Mouse (Mus musculus): ENCODE results near the gene Ssbp3. TPM values are rescaled to one million over a fixed set of nuclear protein-coding genes. Genes with fewer than 3 reads are reported as not detected.

The Ssbp3 gene
- total RNA-seq, 2 experiments from 2014 or later: 27.5 to 37.9 TPM

DNA sequence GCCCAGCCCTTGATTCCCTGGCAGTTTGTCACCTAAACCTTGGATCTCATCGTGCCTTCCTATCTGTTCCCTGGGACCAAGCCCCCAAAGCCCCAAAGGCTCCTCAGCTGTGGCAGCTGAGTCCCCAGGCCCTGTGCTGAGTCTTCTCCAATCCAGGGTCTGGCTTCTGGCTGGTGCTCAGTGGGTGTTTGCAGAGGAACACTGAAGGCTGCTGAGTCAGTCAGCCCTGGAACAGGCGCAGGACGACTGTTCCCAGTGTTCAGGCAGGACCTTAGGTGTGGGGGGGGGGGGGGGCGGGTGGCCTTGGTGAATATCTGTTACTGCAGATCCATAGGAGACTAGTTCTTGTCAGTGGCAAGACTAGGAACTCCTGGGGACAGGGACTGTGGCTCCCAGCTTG is 141.4 kb downstream of the Ssbp3 start:
- DNase-seq: peak in 1 of 2 experiments; percentile 14

DNA sequence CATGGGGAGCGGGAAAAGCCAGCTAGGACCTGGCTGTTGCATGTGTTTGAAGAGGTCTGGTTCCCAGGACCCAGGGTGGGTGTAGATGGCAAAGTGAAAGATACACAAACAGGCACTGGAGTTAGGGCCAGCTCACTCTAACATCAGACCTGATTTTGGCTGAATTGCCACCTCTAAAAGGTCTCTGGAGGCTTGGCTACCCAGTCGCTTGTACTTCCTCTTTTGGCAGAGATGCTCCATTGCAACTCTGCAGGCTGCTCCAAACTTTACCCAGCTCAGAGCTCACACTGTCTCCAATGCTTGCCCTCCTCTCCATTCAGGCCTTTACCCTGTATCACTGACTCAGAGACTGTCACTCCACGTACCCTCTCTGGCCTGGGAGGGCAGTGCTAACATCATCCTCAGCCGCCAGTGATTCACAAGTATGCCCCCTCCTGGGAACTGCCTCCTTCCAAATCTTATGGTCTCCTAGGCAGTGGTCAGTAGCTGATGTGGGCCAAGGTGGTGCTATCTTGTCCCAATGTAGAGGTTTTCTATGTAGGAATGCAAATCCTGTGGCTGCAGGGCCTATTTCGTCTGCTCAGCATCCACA is 142.6 kb downstream of the Ssbp3 start:
- no peak for DNase-seq

DNA sequence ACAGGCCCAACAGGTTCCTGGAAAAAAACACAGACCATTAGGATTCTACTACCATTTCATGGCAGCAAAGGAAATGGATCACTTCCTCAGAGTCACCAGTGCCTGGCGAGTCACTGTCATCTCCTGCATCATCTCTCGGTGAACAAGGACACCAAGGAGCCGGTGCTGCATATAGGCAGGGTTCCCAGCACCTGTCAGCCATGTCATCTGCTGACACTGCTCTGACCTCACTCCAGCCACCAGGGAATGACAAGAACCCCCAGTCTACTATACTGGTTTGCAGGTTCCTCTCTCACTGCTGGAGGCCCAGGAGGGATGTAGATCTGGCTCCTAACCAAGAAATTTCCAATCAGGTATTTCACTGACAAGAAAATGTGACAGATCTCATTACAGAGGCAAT is 145.6 kb downstream of the Ssbp3 start:
- DNase-seq: no peak

DNA sequence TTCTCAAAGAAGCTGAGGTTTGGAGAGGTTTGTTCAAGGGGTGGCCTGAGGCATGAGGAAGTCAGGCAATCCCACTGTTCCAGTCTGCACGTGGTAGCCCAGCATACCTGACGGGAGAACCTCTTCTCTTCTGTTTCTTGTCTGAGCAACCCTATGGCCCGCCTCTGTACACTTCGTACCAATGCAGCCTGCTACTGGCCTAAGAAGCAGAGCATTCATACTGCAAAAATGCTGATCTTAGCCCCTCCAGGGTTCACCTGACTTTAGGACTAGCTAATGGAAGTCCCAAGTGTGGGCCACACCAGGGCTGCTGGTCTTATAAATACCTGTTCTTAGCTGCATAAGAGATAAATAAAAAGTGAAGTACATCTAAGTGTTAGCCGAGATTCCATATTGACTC is 147.8 kb downstream of the Ssbp3 start:
- no peak for DNase-seq

DNA sequence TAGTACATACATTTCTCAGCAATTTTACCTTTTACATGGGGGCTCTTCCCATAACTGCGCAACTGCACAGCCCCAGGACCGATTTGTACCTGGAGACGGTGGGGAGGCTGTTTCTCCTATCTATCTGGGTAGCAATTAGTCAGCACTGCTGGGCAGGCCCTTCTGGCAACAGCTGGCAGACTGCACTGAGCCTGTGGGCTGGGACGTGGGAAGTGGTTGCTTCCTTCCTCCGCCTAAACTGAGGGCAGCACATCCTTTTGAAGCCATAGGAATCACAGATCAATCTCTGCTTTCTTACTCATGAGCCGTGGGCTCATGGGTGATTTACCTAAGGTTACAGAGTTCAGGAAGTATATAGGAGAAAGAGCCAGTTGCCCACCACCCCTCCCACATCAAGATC is 148.3 kb downstream of the Ssbp3 start:
- DNase-seq: no peak

DNA sequence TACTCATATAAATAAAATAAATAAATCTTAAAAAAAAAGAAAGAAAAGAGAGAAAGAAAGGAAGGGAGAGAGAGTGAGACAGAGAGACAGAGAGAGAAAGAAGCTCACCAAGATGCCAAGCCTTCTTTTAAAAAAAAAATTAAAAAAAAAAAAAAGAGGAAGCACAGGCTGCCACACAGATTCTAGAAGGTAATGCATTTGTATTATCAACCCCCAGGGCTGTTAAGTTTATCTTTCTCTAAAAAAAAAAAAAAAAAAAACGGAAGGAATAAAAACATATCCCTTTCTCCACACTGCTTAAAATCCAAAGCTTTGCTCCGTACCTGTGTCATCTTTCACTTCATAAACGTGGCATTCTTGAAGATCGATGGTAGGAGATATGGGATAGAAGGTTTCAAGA is 151.1 kb downstream of the Ssbp3 start:
- DNase-seq: no peak

DNA sequence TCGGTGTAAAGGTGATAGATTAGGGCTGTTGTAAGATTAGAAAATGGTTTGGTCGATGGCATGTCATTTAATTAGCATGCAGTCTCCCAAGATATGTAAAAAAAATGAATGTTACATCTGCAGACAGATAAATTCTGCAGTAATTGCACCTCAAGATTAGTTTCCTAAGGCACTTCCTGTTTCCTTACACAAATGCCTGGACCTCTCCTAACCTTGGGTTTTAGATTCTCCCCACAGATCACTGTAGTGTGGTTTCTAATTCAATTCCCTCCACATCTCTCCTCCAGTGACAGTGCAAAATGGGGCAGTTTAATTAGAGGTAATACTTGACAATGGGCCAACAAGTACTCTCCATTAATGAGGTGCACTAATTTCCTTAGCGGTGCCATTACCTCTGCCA is 152.7 kb downstream of the Ssbp3 start:
- no peak for DNase-seq

DNA sequence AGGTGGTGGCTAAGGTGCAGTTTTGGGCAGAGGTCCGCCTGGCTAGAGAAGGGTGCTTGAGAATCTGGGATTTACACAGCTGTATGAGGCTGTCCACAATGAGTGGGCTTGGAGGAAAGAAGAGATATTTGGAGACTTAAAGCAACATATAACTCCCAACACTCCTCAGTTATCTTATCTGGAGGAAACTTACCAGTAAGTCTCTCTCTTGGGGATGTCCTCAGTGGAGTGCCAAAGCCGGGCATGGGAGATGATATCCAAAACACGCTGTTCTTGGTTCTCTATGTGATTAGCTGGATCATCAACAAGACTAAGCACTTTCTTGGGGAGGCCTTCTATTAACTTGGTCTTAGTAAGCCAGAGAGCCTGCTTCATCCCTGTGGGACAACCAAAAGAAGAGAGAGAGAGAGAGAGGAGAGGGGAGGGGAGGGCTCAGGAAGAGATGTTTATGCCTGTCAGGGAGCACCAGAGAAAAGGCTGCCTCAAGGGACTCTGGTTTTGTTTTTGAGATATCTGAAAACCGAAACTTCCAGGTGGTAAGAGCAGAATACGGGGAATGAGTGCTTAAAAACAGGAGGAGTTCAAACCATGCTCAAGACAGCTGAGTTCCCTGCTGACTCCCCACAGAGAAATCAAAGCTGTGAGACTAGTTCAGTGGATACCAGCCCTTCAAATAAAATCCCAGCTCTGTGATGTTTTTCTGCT is 154.0 kb downstream of the Ssbp3 start:
- no peak for DNase-seq

DNA sequence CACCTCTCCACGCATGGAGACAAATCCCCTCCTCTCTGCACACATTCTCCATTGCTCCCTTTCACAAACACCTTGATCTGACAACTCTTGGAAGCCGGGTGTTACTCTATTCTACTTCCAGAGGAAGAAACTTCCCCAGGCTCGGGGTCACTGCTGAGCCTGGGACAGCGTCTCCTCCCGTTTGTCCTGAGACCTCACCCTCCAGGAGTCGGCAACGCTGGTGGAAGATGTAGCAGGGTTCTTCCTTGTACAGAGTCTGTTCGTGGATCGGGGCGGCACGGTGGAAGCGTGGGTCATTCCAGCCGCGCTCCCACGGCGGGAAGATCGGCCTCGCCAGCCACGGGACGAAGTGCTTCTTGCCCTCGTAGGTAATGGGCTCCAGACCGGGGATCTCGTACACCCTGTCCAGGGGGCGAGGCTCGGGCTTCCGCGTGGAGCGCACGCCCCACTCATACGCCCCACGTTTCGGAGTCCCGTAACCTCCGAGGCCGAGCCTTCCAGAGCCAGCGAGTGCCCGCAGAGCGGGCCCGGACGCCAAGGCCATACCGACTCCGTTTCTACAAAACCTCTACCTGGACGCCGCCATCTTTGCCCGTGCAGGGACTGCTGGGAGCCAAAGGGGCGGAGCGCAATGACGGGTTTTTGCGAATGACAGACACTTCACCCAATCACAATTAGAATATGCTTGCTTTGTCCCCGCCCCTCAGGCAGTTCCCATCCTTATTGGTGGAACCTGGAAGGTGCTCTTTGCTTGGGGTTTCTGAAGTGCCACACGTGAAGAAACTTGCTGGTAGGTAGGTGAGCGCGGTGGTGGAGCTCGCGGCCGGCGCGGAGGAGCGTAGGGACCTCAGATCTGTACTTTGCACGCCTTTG is 156.0 kb downstream of the Ssbp3 start, which contains the start of the genes Mrpl37 and Cyb5rl:
Gene Mrpl37 (minus strand): TSS at position 617 of the 873 bp plus-strand sequence.
Gene Cyb5rl (plus strand): TSS at position 737 of the 873 bp plus-strand sequence.
- peak; percentile 98 for DNase-seq

DNA sequence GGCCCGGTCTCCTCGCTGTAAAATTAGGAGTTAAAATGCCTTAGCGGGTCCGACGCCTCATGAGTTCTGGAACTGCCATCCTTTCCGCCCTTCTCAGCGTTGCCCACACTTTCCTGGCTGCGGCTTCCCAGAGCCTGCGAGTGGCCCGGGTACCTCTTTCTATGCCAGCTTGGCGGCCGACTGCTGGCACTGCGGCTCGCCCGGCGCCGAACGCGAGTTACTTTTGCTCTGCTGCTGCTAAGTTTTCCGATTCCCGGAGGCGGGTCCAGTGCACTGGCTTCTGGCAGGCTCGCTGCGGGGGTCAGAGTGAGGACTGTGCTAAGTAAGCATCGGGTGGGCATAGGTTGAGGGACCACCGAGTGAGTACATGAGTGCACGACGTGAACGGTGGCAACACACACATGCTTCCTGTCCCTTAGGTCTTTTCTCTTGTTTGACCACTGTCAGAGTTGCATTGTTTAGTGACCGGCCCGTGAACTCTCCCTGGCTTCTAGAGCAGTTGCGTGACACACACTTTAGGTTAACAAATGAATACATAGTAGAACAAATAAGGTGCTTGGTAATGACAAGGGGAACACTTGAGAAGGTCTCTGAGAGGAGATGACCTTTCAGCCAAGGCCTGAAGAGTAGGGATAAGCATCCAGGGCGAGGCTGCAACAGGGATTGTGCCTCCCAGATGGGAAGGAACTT is 156.8 kb downstream of the Ssbp3 start:
- no peak for DNase-seq

DNA sequence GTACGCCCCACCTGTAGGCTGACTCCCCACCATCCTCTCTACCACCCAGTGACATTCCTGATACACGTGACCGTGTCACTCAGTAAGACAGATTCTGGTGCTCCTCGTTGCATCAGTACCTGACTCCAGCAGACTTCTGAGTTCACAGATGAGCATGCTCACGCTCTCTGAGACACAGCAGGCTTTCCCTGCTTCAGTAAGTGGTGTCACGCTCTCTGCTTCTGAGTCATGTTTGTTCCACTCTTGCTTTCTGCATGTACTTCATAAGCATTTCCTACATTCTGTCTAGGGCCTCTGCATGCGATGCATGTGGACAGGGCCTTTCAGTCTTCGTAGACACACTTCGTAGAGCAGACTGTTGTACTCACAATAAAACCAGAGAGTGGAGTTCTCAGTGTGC is 161.8 kb downstream of the Ssbp3 start:
- DNase-seq: no peak

DNA sequence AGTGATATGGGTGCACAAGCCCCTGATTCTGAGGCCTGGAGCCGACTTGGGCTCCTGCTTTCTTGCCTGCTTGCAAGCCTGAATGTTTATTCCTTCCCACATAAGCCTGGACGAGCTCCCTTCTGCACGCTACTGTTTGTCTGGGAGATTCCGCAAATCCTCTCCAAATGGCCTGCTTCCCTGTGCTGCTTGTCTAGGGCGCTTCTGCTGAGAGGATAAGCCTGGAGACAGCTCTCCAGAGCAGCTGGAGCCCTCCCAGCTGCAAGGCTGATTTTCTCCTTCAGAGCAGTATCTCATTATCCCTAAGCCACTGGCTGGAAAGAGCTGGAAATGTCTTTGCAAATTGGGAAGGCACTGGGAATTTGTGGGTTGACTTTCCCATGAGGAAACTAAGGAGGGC is 165.0 kb downstream of the Ssbp3 start:
- DNase-seq: no peak

DNA sequence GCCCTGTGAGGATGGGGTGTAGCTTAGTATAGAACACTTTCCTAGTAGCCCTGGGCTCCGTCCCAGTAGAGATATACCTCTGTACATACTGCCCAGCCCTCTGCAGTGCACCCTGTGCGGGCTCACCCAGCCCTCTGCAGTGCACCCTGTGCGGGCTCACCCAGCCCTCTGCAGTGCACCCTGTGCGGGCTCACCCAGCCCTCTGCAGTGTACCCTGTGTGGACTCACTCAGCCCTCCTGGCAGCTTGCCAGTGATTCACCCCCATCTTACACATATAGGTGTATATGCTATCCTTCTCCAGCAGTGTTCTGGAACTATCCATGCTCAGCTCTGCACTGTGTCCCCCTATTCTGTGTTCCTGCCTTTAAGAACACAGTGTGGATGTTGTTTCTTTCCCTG is 168.4 kb downstream of the Ssbp3 start:
- DNase-seq: no peak

DNA sequence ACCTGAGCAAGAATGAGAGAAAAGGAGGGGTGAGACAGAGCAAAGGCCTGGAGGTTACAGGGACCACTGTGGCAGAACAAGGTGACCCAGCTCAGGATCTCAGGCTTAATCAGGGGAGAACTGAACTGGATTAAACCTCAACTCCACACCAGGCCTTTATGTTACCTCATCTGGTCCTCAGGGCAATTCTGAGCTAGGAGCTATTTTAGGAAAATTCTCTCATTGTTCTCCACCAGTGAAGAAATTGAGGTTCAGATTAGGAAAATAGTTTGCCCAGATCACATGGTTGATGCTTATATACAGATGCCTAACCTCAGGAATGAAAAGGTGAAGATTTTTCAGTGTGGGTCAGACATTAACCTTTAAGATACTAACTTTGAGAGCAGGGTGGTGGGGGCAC is 169.2 kb downstream of the Ssbp3 start:
- DNase-seq: no peak

DNA sequence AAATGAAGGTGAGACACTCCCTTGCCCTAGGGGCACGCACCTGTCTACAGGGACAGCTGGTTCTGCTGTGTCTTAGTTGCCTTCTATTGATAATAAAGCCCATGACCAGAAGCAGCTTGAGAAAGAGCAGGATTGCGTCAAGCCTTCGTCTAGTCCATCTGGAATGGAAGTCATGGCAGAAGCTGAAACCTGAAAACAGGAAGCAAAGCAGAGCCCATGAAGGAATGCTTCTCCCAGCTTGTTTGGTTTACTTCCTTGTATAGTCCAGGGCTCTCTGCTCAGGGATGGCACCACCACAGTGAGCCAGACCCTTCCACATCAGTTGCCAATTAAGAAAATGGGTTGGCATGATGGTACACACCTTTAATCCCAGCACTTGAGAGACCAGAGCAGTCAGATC is 171.7 kb downstream of the Ssbp3 start:
- DNase-seq: peak in 1 of 2 experiments; percentile 8

DNA sequence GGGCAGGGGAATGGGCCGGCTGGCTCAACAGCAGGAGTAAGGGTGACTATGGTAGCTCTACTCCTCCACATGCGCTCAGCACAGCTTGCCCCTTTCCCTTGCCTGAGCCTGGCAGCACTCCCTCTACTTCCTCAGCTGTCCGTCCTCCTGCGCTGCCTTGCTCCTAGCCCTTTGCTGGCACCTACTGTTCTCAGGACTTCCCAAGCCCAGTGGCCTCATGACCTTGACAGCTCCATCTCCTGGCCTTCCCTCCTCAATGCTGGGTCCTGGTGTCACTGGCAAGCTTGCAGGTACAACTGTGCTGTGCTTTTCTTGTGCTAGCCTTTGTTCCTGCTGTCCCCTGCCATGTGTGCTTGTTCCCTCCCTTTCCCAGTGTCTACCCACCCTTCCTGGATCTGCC is 172.6 kb downstream of the Ssbp3 start:
- DNase-seq: no peak

DNA sequence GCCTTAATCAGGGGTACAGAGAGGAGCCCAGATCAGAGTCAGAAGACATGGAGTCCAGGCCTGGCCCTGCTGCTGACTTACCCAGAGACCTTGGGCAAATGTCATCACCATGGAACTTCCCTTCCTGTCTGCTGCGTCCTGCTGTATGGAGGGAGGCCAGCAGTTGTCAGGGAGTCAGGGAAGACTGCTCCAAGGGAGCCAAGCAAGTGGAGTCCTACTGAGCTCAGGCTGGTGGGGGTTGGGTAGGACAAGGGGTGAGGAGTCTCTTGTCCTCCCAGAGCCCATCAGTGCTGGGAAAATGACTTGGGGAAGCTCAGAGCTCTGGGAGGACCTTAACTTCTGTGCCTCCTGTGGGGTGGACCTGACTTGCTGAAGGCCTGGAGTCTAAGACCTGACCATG is 173.8 kb downstream of the Ssbp3 start:
- DNase-seq: no peak

DNA sequence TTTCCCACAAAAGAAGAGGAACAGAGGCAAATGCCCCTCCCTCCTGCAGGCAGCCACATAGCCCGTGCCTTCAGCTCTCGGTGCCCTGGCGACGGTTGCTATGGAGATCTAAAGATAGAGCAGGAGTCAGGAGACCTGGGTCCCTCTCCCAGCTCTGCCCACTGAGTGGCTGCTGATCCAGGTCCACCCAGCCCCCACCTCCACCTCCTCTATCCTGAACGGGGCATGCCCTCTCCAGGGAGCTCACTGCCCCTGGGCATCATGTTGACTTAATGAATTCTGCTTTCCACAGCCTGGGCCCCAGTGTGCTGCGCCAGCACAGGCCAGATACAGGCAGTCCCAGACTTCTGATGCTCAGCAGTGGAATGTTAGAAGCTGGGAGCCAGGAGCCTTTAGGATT is 174.4 kb downstream of the Ssbp3 start:
- peak in 1 of 2 experiments; percentile 14 for DNase-seq

DNA sequence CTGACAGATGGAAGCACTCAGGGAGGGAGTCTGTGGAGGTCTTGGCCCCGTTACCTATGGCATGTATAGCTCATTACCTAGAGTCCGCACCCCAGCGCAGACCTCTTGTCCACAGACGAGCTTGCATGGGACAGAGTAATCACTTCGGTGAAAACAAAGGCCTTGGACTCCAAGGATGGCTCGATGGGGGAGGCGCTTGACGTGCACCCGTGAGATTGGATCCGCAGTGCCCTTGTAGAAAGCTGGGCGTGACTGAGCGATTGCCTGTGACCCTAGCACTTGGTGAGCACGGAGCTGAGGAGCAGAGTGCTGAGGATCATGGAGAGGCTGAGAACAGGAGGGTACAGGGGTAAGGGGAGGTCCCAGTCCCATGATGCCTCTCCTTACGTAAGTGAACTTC is 181.2 kb downstream of the Ssbp3 start:
- no peak for DNase-seq

DNA sequence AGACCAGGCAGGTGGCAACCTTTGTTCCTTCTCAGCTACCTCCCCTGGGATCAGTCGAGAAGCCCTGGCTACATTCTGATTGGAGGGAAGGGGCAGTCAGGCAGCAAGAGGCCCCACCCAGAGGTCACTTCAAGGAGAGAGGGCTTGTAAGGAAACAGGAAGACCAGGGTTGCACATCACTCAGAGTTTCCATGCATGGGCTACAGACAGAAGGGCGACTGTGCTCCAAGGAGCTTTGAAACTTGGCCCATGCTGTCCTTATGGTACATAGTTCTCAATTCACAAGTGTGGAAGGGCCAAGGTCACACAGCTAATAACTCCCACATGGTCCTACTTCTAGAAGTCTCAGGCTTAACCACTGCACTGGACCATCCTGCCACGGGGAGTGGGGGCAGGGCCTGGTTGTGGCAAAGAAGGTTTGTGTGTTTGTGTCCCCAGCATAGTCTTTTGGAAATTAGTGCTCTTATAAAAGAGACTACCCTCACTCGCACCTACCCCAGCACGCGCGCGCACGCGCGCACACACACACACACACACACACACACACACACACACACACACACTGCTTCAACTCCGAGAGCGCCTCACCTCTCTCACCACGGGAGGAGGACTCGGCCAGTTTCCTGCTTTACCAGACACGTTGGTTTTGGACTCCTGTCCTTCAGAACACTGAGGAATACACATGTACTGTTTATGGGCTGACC is 184.1 kb downstream of the Ssbp3 start:
- no peak for DNase-seq

DNA sequence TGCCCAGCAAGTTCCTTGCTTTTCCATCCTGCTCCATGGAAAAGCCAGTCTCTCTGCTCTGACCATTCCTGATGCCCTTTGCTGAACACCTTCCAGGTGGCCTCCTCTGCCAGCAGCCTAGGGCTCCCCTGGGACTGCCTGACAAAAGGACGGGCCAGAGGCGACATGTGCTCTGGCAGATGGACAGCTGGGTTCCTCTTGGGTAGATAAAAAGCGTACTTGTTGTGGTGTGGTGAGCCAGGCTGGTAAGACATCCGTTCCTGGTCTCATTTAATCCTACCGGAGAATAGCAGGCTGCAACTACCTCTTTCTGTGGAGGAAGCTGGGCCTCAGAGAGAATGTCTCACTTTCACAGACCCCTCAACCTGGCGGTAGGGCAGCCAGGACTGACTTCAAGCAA is 185.5 kb downstream of the Ssbp3 start:
- no peak for DNase-seq

DNA sequence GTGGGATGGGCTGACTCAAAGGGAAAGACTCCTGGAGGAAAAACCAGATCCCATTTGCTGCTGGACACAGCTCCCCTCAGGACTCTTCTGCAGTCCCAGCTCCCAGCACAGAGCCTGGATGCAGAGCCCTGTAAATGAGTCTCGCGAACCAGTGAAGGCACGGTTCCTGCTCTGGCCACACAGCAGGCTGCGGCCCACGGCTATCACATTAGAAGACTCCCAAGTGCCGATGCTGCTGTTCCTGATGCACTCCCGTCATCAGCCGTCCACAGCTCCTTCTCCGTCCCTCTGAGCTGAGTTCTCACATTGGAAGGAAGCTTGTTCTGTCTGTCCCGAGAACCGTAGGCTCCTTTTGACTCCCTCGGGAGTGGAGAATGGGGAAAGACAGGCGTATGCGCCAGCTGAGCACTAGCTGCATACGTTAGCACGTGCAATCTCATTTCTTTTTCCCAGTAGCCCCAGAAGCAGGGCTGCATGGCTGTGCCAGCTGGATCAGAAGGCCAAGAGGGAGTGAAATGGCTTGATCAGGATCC is 186.4 kb downstream of the Ssbp3 start, which contains the start of gene Cdcp2:
Gene Cdcp2 (plus strand): TSS at position 51 of the 533 bp plus-strand sequence.
- peak in 1 of 2 experiments; percentile 9 for DNase-seq

All from heart, adult 18-20 months (tissue).